Mouse (Mus musculus) testis, adult 2 months (tissue): Measurements from ENCODE around the gene Fmc1. TPM values are rescaled to one million over a fixed set of nuclear protein-coding genes. Genes with fewer than 3 reads are reported as not detected.
A peak's percentile ranks its signal among the peaks of the same experiment; 100 is the strongest.
"Not testable (repeated sequence)": the region's sequence is repeated elsewhere in the genome, so short reads cannot be mapped to it uniquely, and the experiment has no call there.

Source experiments
- H3K27ac ChIP-seq: fragments of 200-500 bp; 2 replicates; pipeline ENCODE4 v1.5.1; 2012; ENCODE audit warnings: low read depth, low read length; ENCODE audit not compliant: control insufficient read depth, insufficient read depth
- H3K27me3 ChIP-seq: fragments of 200-500 bp; 2 replicates; pipeline ENCODE4 v1.6.1; 2012; ENCODE audit warnings: mild to moderate bottlenecking, low read length, moderate library complexity; ENCODE audit not compliant: control insufficient read depth, insufficient read depth
- H3K36me3 ChIP-seq: fragments of 200-500 bp; 2 replicates; pipeline ENCODE4 v1.6.1; 2012; ENCODE audit warnings: mild to moderate bottlenecking, low read length; ENCODE audit not compliant: control insufficient read depth, insufficient read depth
- H3K4me1 ChIP-seq: fragments of 200-500 bp; 2 replicates; pipeline ENCODE4 v1.6.1; 2012; ENCODE audit warnings: low read length; ENCODE audit not compliant: control insufficient read depth, insufficient read depth
- H3K4me3 ChIP-seq: fragments of 200-500 bp; 2 replicates; pipeline ENCODE4 v1.5.1; 2012; ENCODE audit warnings: low read depth, mild to moderate bottlenecking, low read length, moderate library complexity, mixed read lengths; ENCODE audit not compliant: control insufficient read depth
- CTCF ChIP-seq: fragments of 200-500 bp; IDR thresholded peaks from 2 replicates; pipeline ENCODE4 v1.5.1; 2012; ENCODE audit warnings: low read depth, mild to moderate bottlenecking, inconsistent platforms, low read length, moderate library complexity; ENCODE audit not compliant: control insufficient read depth, insufficient read depth, insufficient replicate concordance
- POLR2A ChIP-seq: fragments of 200-500 bp; IDR thresholded peaks from 2 replicates; pipeline ENCODE4 v1.6.1; 2012; ENCODE audit warnings: low read depth, mild to moderate bottlenecking, inconsistent platforms, low read length, moderate library complexity; ENCODE audit not compliant: control insufficient read depth
- polyA plus RNA-seq: library from polyadenylated mRNA; depleted of rRNA; stranded (reverse); fragments of >200 nt; gene quantifications from 2 replicates; pipeline ENCODE4 v1.2.3, GENCODE M21; 2012

Fmc1 gene
- polyA plus RNA-seq, 1 experiment = 64.0 TPM

DNA sequence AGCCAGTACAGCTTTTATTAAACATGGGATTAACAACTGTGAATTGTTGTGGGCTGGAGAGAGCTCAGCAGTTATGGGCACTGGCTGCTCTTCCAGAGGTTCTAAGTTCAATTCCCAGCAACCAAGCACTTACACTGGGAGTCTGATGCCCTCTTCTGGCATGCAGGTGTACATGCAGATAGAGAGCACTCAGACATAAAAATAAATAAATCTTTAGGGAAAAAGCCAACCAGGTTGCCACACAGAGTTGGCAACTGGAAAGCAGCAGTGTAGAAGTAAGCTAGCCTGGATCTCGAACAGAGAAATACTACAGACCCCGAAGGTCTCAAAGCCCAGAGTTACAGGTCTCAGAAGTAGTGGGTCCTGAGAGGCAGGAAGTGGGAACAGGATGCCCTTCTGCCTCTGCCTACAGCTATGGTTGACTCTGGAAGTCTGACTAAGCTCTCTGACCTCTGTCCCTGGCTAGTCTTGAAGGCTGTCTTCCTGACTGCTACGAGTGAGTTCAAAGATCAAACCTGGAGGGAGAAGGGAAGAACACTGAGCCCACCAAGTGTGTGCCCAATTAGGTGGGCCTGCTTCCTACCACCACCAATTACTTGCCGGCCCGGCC is 2.0 kb upstream of the Fmc1 start:
- H3K27me3 ChIP-seq = no peaks in the 10 kb centered on the region
- H3K27ac ChIP-seq = no peak overlapping the region
- H3K4me3 ChIP-seq = no peak overlapping the region
- no peaks in the 10 kb centered on the region; the same call in none of the 2 replicates for H3K4me1 ChIP-seq
- no peak for TF ChIP-seq POLR2A
- TF ChIP-seq CTCF = no peak
- H3K36me3 ChIP-seq = no peaks in the 10 kb centered on the region

DNA sequence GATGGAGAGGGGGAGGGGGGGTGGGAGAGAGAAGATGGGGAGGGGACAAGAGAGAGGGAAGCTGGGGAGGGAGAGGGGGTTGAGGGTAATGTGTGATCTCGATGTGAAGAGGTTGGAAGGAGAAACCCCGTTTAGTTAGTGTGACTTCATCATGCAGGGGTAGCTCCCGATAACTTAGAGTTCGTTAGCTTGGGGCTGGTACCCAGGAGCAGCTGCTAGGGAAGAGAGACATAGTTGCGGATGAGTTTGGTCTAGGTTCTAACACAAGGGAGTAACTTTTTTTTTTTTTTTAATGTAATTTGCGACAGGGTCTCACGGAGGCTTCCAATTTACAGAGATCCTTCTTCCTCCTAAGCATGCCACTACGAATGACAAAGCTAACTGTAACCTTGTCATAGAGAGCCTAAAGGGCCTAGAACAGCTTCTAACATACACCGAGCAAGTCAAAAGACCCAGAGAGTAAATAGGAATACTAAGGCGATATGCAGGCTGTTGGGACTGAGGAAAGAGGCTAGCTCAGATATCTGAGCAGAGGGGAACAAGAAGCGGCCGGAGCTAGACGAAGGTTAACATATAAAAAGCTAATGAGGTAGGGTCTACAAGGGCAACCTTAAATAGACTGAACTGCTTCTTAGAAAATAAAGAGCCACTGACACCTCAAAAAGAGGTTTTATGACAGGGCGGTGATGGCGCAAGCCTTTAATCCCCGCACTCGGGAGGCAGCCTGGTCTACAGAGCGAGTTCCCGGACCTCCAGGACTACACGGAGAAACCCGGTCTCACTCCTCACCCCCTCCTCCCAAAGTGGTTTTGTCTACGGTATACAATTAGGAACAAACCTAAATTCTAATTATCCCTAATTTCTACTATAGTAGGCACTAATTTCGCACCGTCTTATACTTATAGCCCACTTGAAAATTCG is 542 bp upstream of the Fmc1 start:
- H3K36me3 ChIP-seq = no peaks in the 10 kb centered on the region
- H3K4me3 ChIP-seq = peak overlapping the region; percentile 92
- no peak for TF ChIP-seq POLR2A

DNA sequence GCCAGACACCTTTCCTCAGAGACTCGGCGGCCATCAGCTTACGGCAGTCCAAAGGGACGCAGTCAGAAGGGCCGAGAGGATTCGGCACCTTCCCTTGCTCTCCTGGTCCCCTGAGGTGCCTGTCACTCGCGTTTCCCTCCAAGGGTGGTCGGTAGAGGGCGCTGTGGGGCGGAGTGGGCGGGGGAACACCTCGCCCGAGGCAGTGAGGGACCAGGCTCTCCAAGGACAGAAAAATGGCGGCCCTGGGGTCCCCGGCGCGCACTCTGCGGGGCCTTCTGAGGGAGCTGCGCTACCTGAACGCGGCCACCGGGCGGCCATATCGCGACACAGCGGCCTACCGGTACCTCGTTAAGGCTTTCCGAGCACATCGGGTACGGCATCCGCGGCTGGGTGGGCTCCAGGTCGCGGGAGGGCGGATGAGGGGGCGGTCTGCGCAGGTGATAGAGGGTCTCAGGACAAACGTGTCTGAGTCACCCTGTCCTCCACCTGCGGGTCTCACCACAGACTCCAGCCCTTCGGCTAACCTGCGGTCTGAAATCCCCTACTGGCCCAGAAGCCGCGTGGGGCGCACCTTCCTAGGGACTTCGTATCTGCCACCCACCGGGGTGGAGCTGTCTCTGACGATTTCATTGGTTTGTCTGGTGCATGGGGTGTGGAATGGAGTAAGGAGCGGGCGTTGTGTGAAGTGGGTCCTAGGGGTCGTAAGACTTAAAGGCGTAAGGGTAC is 1.5 kb downstream of the Fmc1 start:
- Histone ChIP-seq H3K4me1 (no peaks in the 10 kb centered on the region; the same call in none of the 2 replicates), H3K36me3 (no peaks in the 10 kb centered on the region), H3K27me3 (no peaks in the 10 kb centered on the region), H3K4me3 (peak overlapping the region; percentile 92), H3K27ac (peak overlapping the region; percentile 92)
- peak; percentile 97 for TF ChIP-seq CTCF
- peak; percentile 67 for TF ChIP-seq POLR2A

More for the DNA sequence above, 542 bp upstream of the Fmc1 start:
- Histone ChIP-seq H3K27me3 (no peaks in the 10 kb centered on the region), H3K4me1 (no peaks in the 10 kb centered on the region; the same call in none of the 2 replicates), H3K27ac (peak overlapping the region; percentile 96)

DNA sequence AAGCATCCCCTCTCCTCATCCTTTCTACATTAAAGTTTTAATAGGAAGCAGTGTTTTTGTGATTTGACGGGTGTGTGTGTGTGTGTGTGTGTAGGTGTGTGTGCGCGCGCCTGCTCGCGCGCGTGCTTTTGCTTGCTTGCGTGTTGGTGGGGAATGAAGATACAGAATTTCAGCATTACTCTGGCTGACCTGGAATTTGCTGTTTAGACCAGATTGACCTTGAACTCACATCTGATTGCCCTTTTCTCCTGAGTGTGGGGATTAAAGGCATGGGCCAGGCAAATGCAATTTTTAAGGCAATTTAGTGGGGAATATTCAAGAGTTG is 2.0 kb downstream of the Fmc1 start:
- H3K36me3 ChIP-seq = no peaks in the 10 kb centered on the region
- no peak for TF ChIP-seq CTCF
- no peak for TF ChIP-seq POLR2A
- no peaks in the 10 kb centered on the region; the same call in none of the 2 replicates for H3K4me1 ChIP-seq
- H3K27ac ChIP-seq = peak overlapping the region; percentile 92
- peak overlapping the region; percentile 92 for H3K4me3 ChIP-seq
- no peaks in the 10 kb centered on the region for H3K27me3 ChIP-seq

DNA sequence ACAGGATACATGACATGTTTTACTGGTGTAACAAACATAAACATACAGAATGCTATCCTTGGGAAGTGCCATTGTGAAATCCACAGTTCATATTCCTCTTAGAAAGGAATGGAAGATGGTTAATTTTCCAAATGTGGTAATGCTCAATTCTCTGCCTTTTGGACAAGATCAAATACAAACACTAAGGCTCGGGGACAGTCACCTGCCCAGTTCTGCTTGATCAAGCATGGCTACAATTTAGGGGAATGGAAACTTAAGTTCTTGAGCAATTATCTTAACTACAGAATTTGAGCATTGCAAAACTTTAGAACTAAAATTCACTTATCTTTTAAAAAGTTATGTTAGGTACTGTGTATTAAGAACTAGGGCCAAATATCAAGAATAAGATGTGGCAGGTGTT is 2.5 kb downstream of the Fmc1 start:
- Histone ChIP-seq H3K4me1 (no peaks in the 10 kb centered on the region; the same call in none of the 2 replicates), H3K4me3 (no peak overlapping the region), H3K27ac (no peak overlapping the region)

DNA sequence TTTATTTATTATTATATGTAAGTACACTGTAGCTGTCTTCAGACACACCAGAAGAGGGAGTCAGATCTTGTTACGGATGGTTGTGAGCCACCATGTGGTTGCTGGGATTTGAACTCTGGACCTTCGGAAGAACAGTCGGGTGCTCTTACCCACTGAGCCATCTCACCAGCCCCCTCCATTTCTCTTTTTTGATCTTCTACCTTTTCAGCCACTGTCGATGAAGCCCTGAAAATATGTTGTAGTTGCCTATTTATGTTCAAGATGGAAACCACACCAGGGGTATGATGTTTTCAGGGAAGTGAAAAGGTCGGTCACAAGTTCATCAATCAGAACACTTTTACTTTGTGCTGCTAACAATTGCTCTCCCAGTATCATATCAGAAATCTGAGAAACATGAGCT is 10.8 kb downstream of the Fmc1 start:
- not testable (repeated sequence) for H3K36me3 ChIP-seq, H3K27me3 ChIP-seq, H3K27ac ChIP-seq, H3K4me3 ChIP-seq, H3K4me1 ChIP-seq

More for the DNA sequence above, 2.5 kb downstream of the Fmc1 start:
- Histone ChIP-seq H3K27me3 (no peaks in the 10 kb centered on the region), H3K36me3 (no peaks in the 10 kb centered on the region)
- TF ChIP-seq POLR2A = no peak
- no peak for TF ChIP-seq CTCF

DNA sequence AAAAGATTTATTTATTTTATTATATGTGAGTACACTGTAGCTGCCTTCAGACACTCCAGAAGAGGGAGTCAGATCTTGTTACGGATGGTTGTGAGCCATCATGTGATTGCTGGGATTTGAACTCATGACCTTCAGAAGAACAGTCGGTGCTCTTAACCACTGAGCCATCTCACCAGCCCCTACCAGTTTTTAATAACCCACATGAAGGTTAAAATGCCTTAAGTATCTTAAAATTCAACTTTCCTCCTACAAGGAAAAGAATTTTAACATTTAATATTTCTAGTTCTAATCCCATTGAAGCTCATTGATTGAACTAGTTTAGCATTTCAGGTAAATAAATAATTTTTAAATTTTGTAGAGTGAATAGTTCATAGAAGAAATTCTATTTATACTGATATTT is 13.7 kb downstream of the Fmc1 start:
- not testable (repeated sequence) for H3K4me1 ChIP-seq, H3K36me3 ChIP-seq, H3K27ac ChIP-seq, H3K4me3 ChIP-seq, H3K27me3 ChIP-seq
